Mouse (Mus musculus): ENCODE results near the gene Atp6v1c2. TPM values are rescaled to one million over a fixed set of nuclear protein-coding genes. Genes with fewer than 3 reads are reported as not detected.

The Atp6v1c2 gene
- polyA plus RNA-seq, 1 experiment from 2014 or later = 16.3 TPM

GRCm38 (mm10) chr12:17263881-17264280, 65.3 kb downstream of the Atp6v1c2 start:
- DNase-seq (ENCODE audit: low spot score) = no peak
- Histone ChIP-seq H3K9me3 (ENCODE audit: control insufficient read depth, low read length) (no peaks in the 10 kb centered on the region), H3K9ac (ENCODE audit: low read length) (no peak overlapping the region), H3K27ac (replicated peaks) (no peak overlapping the region), H3K4me2 (replicated peaks; ENCODE audit: low read depth) (no peak overlapping the region), H3K36me3 (ENCODE audit: control insufficient read depth, insufficient read depth, low read length) (no peaks in the 10 kb centered on the region), H3K4me1 (replicated peaks; ENCODE audit: control insufficient read depth, insufficient read depth) (peaks cover 4% of the 10 kb centered on the region; the same call in 1 of the 2 replicates), H3K4me3 (ENCODE audit: low read depth, low read length) (no peak overlapping the region), H3K27me3 (ENCODE audit: control insufficient read depth, insufficient read depth, low read length) (no peaks in the 10 kb centered on the region)
- TF ChIP-seq CTCF (IDR thresholded peaks at IDR 0.05; ENCODE audit: low read depth) (no peak), EP300 (optimal IDR thresholded peaks at IDR 0.05) (no peak)
- no peak for ATAC-seq (ENCODE audit: low FRiP score, low TSS enrichment)
- 80% methylated on average over 3 of the region's 3 CpGs for WGBS

GRCm38 (mm10) chr12:17261005-17261404, 68.2 kb downstream of the Atp6v1c2 start:
- TF ChIP-seq CTCF (IDR thresholded peaks at IDR 0.05; ENCODE audit: low read depth) (no peak), EP300 (optimal IDR thresholded peaks at IDR 0.05) (no peak)
- H3K4me3 ChIP-seq (ENCODE audit: low read depth, low read length) = no peak overlapping the region
- no peak overlapping the region for H3K27ac ChIP-seq (replicated peaks)
- H3K4me1 ChIP-seq (replicated peaks; ENCODE audit: control insufficient read depth, insufficient read depth) = no peaks in the 10 kb centered on the region
- no peak for ATAC-seq (ENCODE audit: low FRiP score, low TSS enrichment)
- WGBS = 90% methylated on average over 3 of the region's 3 CpGs
- H3K27me3 ChIP-seq (ENCODE audit: control insufficient read depth, insufficient read depth, low read length) = no peaks in the 10 kb centered on the region
- no peak for DNase-seq (ENCODE audit: low spot score)
- no peak overlapping the region for H3K9ac ChIP-seq (ENCODE audit: low read length)
- H3K9me3 ChIP-seq (ENCODE audit: control insufficient read depth, low read length) = no peaks in the 10 kb centered on the region
- H3K36me3 ChIP-seq (ENCODE audit: control insufficient read depth, insufficient read depth, low read length) = no peaks in the 10 kb centered on the region
- H3K4me2 ChIP-seq (replicated peaks; ENCODE audit: low read depth) = no peak overlapping the region

- Histone ChIP-seq H3K9ac (ENCODE audit: low read length) (no peak overlapping the region), H3K4me2 (replicated peaks; ENCODE audit: low read depth) (no peak overlapping the region), H3K4me3 (ENCODE audit: low read depth, low read length) (no peak overlapping the region), H3K9me3 (ENCODE audit: control insufficient read depth, low read length) (no peaks in the 10 kb centered on the region), H3K36me3 (ENCODE audit: control insufficient read depth, insufficient read depth, low read length) (no peaks in the 10 kb centered on the region), H3K27ac (replicated peaks) (no peak overlapping the region), H3K4me1 (replicated peaks; ENCODE audit: control insufficient read depth, insufficient read depth) (no peaks in the 10 kb centered on the region), H3K27me3 (ENCODE audit: control insufficient read depth, insufficient read depth, low read length) (no peaks in the 10 kb centered on the region)
- ATAC-seq (ENCODE audit: low FRiP score, low TSS enrichment) (peak; percentile 28; the same call in 1 of the 2 replicates), DNase-seq (ENCODE audit: low spot score) (no peak)
- WGBS = 87% methylated on average over 7 of the region's 7 CpGs
- no peak for TF ChIP-seq EP300 (optimal IDR thresholded peaks at IDR 0.05)
- no peak for TF ChIP-seq CTCF (IDR thresholded peaks at IDR 0.05; ENCODE audit: low read depth)
These were observed 70.7 kb downstream of the Atp6v1c2 start for GRCm38 (mm10) chr12:17258431-17258830.

GRCm38 (mm10) chr12:17256905-17257304, 72.3 kb downstream of the Atp6v1c2 start:
- TF ChIP-seq EP300 (optimal IDR thresholded peaks at IDR 0.05) = no peak
- peak; percentile 85 for TF ChIP-seq CTCF (IDR thresholded peaks at IDR 0.05; ENCODE audit: low read depth)
- Histone ChIP-seq H3K4me3 (ENCODE audit: low read depth, low read length) (no peak overlapping the region), H3K9me3 (ENCODE audit: control insufficient read depth, low read length) (no peaks in the 10 kb centered on the region), H3K4me1 (replicated peaks; ENCODE audit: control insufficient read depth, insufficient read depth) (no peaks in the 10 kb centered on the region), H3K4me2 (replicated peaks; ENCODE audit: low read depth) (no peak overlapping the region), H3K36me3 (ENCODE audit: control insufficient read depth, insufficient read depth, low read length) (no peaks in the 10 kb centered on the region), H3K27me3 (ENCODE audit: control insufficient read depth, insufficient read depth, low read length) (no peaks in the 10 kb centered on the region), H3K27ac (replicated peaks) (no peak overlapping the region), H3K9ac (ENCODE audit: low read length) (no peak overlapping the region)
- 3% methylated on average over 8 of the region's 10 CpGs for WGBS
- 0 out of 2 replicates have a peak, but pooled peaks have one; percentile 58 for ATAC-seq (ENCODE audit: low FRiP score, low TSS enrichment)
- peak; percentile 56 for DNase-seq (ENCODE audit: low spot score)

GRCm38 (mm10) chr12:17255602-17256001, 73.6 kb downstream of the Atp6v1c2 start:
- Histone ChIP-seq H3K36me3 (ENCODE audit: control insufficient read depth, insufficient read depth, low read length) (no peaks in the 10 kb centered on the region), H3K27ac (replicated peaks) (no peak overlapping the region), H3K9ac (ENCODE audit: low read length) (no peak overlapping the region), H3K4me3 (ENCODE audit: low read depth, low read length) (no peak overlapping the region), H3K4me2 (replicated peaks; ENCODE audit: low read depth) (no peak overlapping the region), H3K9me3 (ENCODE audit: control insufficient read depth, low read length) (no peaks in the 10 kb centered on the region), H3K4me1 (replicated peaks; ENCODE audit: control insufficient read depth, insufficient read depth) (no peaks in the 10 kb centered on the region), H3K27me3 (ENCODE audit: control insufficient read depth, insufficient read depth, low read length) (no peaks in the 10 kb centered on the region)
- ATAC-seq (ENCODE audit: low FRiP score, low TSS enrichment) (no peak), DNase-seq (ENCODE audit: low spot score) (no peak)
- 82% methylated on average over 6 of the region's 6 CpGs for WGBS
- TF ChIP-seq EP300 (optimal IDR thresholded peaks at IDR 0.05) (no peak), CTCF (IDR thresholded peaks at IDR 0.05; ENCODE audit: low read depth) (peak; percentile 38)

GRCm38 (mm10) chr12:17253069-17253468, 76.1 kb downstream of the Atp6v1c2 start:
- no peaks in the 10 kb centered on the region for H3K9me3 ChIP-seq (ENCODE audit: control insufficient read depth, low read length)
- 13% methylated on average over 9 of the region's 9 CpGs for WGBS
- no peak overlapping the region for H3K4me2 ChIP-seq (replicated peaks; ENCODE audit: low read depth)
- H3K27ac ChIP-seq (replicated peaks) = no peak overlapping the region
- H3K27me3 ChIP-seq (ENCODE audit: control insufficient read depth, insufficient read depth, low read length) = no peaks in the 10 kb centered on the region
- DNase-seq (ENCODE audit: low spot score) = peak; percentile 71
- no peak overlapping the region for H3K9ac ChIP-seq (ENCODE audit: low read length)
- H3K4me1 ChIP-seq (replicated peaks; ENCODE audit: control insufficient read depth, insufficient read depth) = no peaks in the 10 kb centered on the region
- no peak overlapping the region for H3K4me3 ChIP-seq (ENCODE audit: low read depth, low read length)
- ATAC-seq (ENCODE audit: low FRiP score, low TSS enrichment) = peak; percentile 62
- H3K36me3 ChIP-seq (ENCODE audit: control insufficient read depth, insufficient read depth, low read length) = no peaks in the 10 kb centered on the region
- no peak for TF ChIP-seq EP300 (optimal IDR thresholded peaks at IDR 0.05)
- TF ChIP-seq CTCF (IDR thresholded peaks at IDR 0.05; ENCODE audit: low read depth) = peak; percentile 81

Data from stomach, postnatal 0 days (tissue).